Mouse (Mus musculus) bone marrow, adult 2 months (tissue): ENCODE data around the gene 1700016K19Rik.

ENCODE experiments used
- CTCF ChIP-seq: fragments of 200-500 bp; IDR thresholded peaks from 2 replicates; pipeline ENCODE4 v1.5.1; 2011; ENCODE audit warnings: low read length, control low read depth; ENCODE audit not compliant: control insufficient read depth, insufficient read depth
- POLR2A ChIP-seq: fragments of 200-500 bp; IDR thresholded peaks from 2 replicates; pipeline ENCODE4 v1.6.1; 2011; ENCODE audit warnings: low read depth, mild to moderate bottlenecking, control low read depth, low read length, borderline replicate concordance; ENCODE audit not compliant: control insufficient read depth

DNA sequence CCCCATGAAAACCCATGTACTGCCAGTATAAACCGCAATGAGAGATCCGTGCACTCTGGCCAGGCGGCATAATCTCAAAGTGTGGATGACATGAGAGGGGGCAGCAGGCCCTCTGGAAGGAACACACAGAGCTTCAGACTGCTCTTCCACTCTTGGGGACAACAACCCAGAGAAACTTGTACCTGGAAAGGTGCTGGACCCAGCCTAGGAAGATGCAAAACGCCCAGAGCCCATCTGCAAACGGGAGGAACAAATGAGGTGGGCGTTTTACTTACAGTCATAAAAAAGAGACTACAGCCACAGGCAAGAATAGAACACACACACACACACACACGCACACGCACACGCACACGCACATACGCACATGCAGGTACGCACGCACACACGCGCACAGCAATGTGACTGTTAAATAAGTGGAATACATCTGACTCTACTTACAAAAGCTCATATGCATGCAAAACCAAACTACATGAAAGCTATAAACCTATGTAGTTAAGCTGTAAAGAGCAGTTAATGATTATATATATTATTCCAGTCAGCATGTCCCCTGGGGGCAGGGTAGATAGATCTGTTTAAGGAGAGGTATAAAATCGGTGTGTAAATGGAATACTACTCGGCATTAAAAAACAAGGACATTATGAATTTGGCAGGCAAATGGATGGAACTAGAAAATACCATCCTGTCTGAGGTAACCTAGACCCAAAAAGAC, 42.4 kb upstream of the 1700016K19Rik start:
- TF ChIP-seq POLR2A (no peak), CTCF (no peak)
